Mouse (Mus musculus): ENCODE measurements at regions not wholly inside any gene's neighbourhood (a gene's known extent, or its start where the extent isn't known, plus 50 kb on each side); places are given as distances from the start of the nearest gene placed in this dataset.

DNA sequence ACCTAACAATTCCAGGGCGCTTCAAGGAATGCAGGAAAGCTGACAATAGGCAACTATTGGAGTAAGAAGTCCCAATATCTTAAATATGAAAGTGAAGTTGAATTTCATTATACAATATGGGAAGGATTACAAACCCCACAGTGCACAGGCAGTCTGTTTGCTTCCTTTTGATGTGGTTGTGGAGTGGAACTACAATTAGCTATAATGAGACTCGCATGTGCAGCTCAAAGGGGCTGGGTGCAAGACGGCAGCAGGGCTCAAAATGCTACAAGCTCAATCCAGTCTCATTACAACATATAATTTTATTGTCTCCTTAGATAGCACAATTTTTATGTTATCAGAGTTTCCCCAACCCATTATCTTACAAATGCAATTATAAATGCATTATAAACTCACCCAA lies 54.7 kb upstream of the Ccser1 start:
- Histone ChIP-seq H3K27me3 (ENCODE audit: control insufficient read depth, insufficient read depth, low read length) (no peaks in the 10 kb centered on the region), H3K27ac (ENCODE audit: insufficient read depth, low read depth, low read length) (no peak overlapping the region), H3K4me3 (ENCODE audit: low read depth, low read length) (no peak overlapping the region), H3K4me1 (ENCODE audit: control insufficient read depth, insufficient read depth, insufficient read length, low read length) (peaks cover 9% of the 10 kb centered on the region; the same call in 1 of the 2 replicates), H3K36me3 (ENCODE audit: control insufficient read depth, insufficient read depth, low read length) (no peaks in the 10 kb centered on the region)
- TF ChIP-seq POLR2A (IDR thresholded peaks at IDR 0.05; ENCODE audit: low read depth, low read length) = no peak
- no peak for TF ChIP-seq CTCF (IDR thresholded peaks at IDR 0.05; ENCODE audit: extremely low read depth, insufficient read length, insufficient replicate concordance, low read depth, low read length)
- WGBS = 53% methylated on average over 3 of the region's 3 CpGs

- WGBS = 67% methylated on average over 1 of the region's 1 CpGs
- H3K36me3 ChIP-seq (ENCODE audit: control insufficient read depth, insufficient read depth, low read length) = no peaks in the 10 kb centered on the region
- no peak overlapping the region for H3K4me3 ChIP-seq (ENCODE audit: low read depth, low read length)
- TF ChIP-seq POLR2A (IDR thresholded peaks at IDR 0.05; ENCODE audit: low read depth, low read length) (no peak), CTCF (IDR thresholded peaks at IDR 0.05; ENCODE audit: extremely low read depth, insufficient read length, insufficient replicate concordance, low read depth, low read length) (no peak)
- H3K27ac ChIP-seq (ENCODE audit: insufficient read depth, low read depth, low read length) = peak overlapping the region; percentile 51
- H3K4me1 ChIP-seq (ENCODE audit: control insufficient read depth, insufficient read depth, insufficient read length, low read length) = peaks cover 9% of the 10 kb centered on the region; the same call in 1 of the 2 replicates
- H3K27me3 ChIP-seq (ENCODE audit: control insufficient read depth, insufficient read depth, low read length) = no peaks in the 10 kb centered on the region
These were observed 52.9 kb upstream of the Ccser1 start for GRCm38 (mm10) chr6:61127238-61127637.

- no peak overlapping the region for H3K27ac ChIP-seq (ENCODE audit: insufficient read depth, low read depth, low read length)
- TF ChIP-seq CTCF (IDR thresholded peaks at IDR 0.05; ENCODE audit: extremely low read depth, insufficient read length, insufficient replicate concordance, low read depth, low read length) (no peak), POLR2A (IDR thresholded peaks at IDR 0.05; ENCODE audit: low read depth, low read length) (no peak)
- 27% methylated on average over 1 of the region's 1 CpGs for WGBS
- H3K36me3 ChIP-seq (ENCODE audit: control insufficient read depth, insufficient read depth, low read length) = no peaks in the 10 kb centered on the region
- no peaks in the 10 kb centered on the region for H3K27me3 ChIP-seq (ENCODE audit: control insufficient read depth, insufficient read depth, low read length)
- peaks cover 9% of the 10 kb centered on the region; the same call in 1 of the 2 replicates for H3K4me1 ChIP-seq (ENCODE audit: control insufficient read depth, insufficient read depth, insufficient read length, low read length)
- H3K4me3 ChIP-seq (ENCODE audit: low read depth, low read length) = no peak overlapping the region
These were observed 51.9 kb upstream of the Ccser1 start for GRCm38 (mm10) chr6:61128211-61128610.
